Mouse (Mus musculus) forebrain, embryonic 12.5 days (tissue): ENCODE results near the gene Taar7f. TPM values are rescaled to one million over a fixed set of nuclear protein-coding genes. Genes with fewer than 3 reads are reported as not detected.
"Not testable (repeated sequence)": the region's sequence is repeated elsewhere in the genome, so short reads cannot be mapped to it uniquely, and the experiment has no call there.

Experiments
- ATAC-seq: fragments of 200-750 bp; cut with Nextera tagmentation; 2 replicates; pipeline ENCODE4 v1.8.0; 2017; ENCODE audit warnings: moderate TSS enrichment; ENCODE audit not compliant: low FRiP score
- H3K27ac ChIP-seq: fragments of 300-500 bp; sonication (generic); 2 replicates; pipeline ENCODE4 v1.5.1; 2016; ENCODE audit warnings: mild to moderate bottlenecking
- H3K27me3 ChIP-seq: fragments of 300-500 bp; sonication (generic); 2 replicates; pipeline ENCODE4 v1.6.1; 2016; ENCODE audit warnings: mild to moderate bottlenecking
- H3K36me3 ChIP-seq: fragments of 300-500 bp; sonication (generic); replicated peaks from 2 replicates; pipeline ENCODE4 v1.6.1; 2016; ENCODE audit warnings: mild to moderate bottlenecking
- H3K4me1 ChIP-seq: fragments of 300-500 bp; sonication (generic); 2 replicates; pipeline ENCODE4 v1.6.1; 2016
- H3K4me2 ChIP-seq: fragments of 300-500 bp; sonication (generic); 2 replicates; pipeline ENCODE4 v1.6.1; 2016; ENCODE audit warnings: mild to moderate bottlenecking, moderate library complexity
- H3K4me3 ChIP-seq: fragments of 300-500 bp; sonication (generic); replicated peaks from 2 replicates; pipeline ENCODE4 v1.5.1; 2016; ENCODE audit warnings: mild to moderate bottlenecking
- H3K9ac ChIP-seq: fragments of 300-500 bp; sonication (generic); 2 replicates; pipeline ENCODE4 v1.6.1; 2016; ENCODE audit warnings: mild to moderate bottlenecking
- H3K9me3 ChIP-seq: fragments of 300-500 bp; sonication (generic); 2 replicates; pipeline ENCODE4 v1.6.1; 2016
- WGBS: fragments of 180-500 bp; shearing (Covaris S2); methylation state at CpG from one replicate; pipeline ENCODE4 v1.1.7; 2016; 5-methylcytosine and 5-hydroxymethylcytosine counted together
- polyA plus RNA-seq: library from polyadenylated mRNA; unstranded; fragments of >200 nt; fragmentation: Nextera tagmentation; extraction: Ambion mirVana; gene quantifications from 2 replicates; pipeline ENCODE4 v1.2.1, GENCODE M21; 2016

The Taar7f gene
- polyA plus RNA-seq, 1 experiment from 2014 or later = not detected

GRCm38 (mm10) chr10:24080166-24080565, 30.9 kb downstream of the Taar7f start:
- Histone ChIP-seq H3K36me3 (no peaks in the 10 kb centered on the region), H3K27ac (no peak overlapping the region), H3K4me3 (no peak overlapping the region), H3K9me3 (no peaks in the 10 kb centered on the region), H3K9ac (no peak overlapping the region), H3K27me3 (no peaks in the 10 kb centered on the region), H3K4me2 (no peak overlapping the region), H3K4me1 (no peaks in the 10 kb centered on the region)
- no peak for ATAC-seq
- 49% methylated on average over 3 of the region's 3 CpGs for WGBS

GRCm38 (mm10) chr10:24085936-24086335, 36.6 kb downstream of the Taar7f start:
- no peak overlapping the region for H3K4me3 ChIP-seq
- H3K36me3 ChIP-seq = no peaks in the 10 kb centered on the region
- H3K4me1 ChIP-seq = no peaks in the 10 kb centered on the region
- 44% methylated on average over 5 of the region's 5 CpGs for WGBS
- H3K9me3 ChIP-seq = no peaks in the 10 kb centered on the region
- H3K27ac ChIP-seq = no peak overlapping the region
- H3K4me2 ChIP-seq = no peak overlapping the region
- no peak for ATAC-seq
- no peak overlapping the region for H3K9ac ChIP-seq
- no peaks in the 10 kb centered on the region for H3K27me3 ChIP-seq

- Histone ChIP-seq H3K27ac (no peak overlapping the region), H3K4me3 (no peak overlapping the region), H3K9ac (no peak overlapping the region), H3K27me3 (no peaks in the 10 kb centered on the region), H3K9me3 (no peaks in the 10 kb centered on the region), H3K36me3 (no peaks in the 10 kb centered on the region), H3K4me2 (no peak overlapping the region), H3K4me1 (no peaks in the 10 kb centered on the region)
- no peak for ATAC-seq
- 86% methylated on average over 5 of the region's 5 CpGs for WGBS
These were observed 37.2 kb downstream of the Taar7f start for GRCm38 (mm10) chr10:24086555-24086954.

GRCm38 (mm10) chr10:24087168-24087567, 37.9 kb downstream of the Taar7f start:
- Histone ChIP-seq H3K27ac (no peak overlapping the region), H3K9ac (no peak overlapping the region), H3K4me2 (no peak overlapping the region), H3K4me1 (no peaks in the 10 kb centered on the region), H3K4me3 (no peak overlapping the region), H3K36me3 (no peaks in the 10 kb centered on the region), H3K27me3 (no peaks in the 10 kb centered on the region), H3K9me3 (no peaks in the 10 kb centered on the region)
- 91% methylated on average over 2 of the region's 2 CpGs for WGBS
- ATAC-seq = no peak

GRCm38 (mm10) chr10:24092194-24092593, 42.9 kb downstream of the Taar7f start, which contains the start of gene Taar8b:
Gene Taar8b (minus strand): TSS chr10:24092294.
- no peaks in the 10 kb centered on the region for H3K27me3 ChIP-seq
- no peaks in the 10 kb centered on the region for H3K36me3 ChIP-seq
- H3K4me2 ChIP-seq = no peak within 1 kb of the TSS
- ATAC-seq = no peak
- H3K4me3 ChIP-seq = no peak within 1 kb of the TSS
- no peaks in the 10 kb centered on the region for H3K9me3 ChIP-seq
- no peak within 1 kb of the TSS for H3K27ac ChIP-seq
- 76% methylated on average over 2 of the region's 2 CpGs for WGBS
- no peaks in the 10 kb centered on the region for H3K4me1 ChIP-seq
- H3K9ac ChIP-seq = no peak within 1 kb of the TSS

- 73% methylated on average over 2 of the region's 2 CpGs for WGBS
- H3K27ac ChIP-seq, H3K4me3 ChIP-seq, H3K36me3 ChIP-seq, H3K27me3 ChIP-seq, H3K4me2 ChIP-seq, ATAC-seq, H3K4me1 ChIP-seq, H3K9ac ChIP-seq, H3K9me3 ChIP-seq: not testable (repeated sequence)
These were observed 47.7 kb downstream of the Taar7f start for GRCm38 (mm10) chr10:24097010-24097409.

Other genes starting within 250 kb of the Taar7f start
- gene Vnn3, start 198.0 kb upstream of the Taar7f start, polyA plus RNA-seq = not detected in 2 replicates
- gene Vnn1, start 154.8 kb upstream of the Taar7f start, polyA plus RNA-seq = 0.63 and 0.65 TPM in 2 replicates
- not detected in 2 replicates for gene Taar1, start 129.2 kb upstream of the Taar7f start, polyA plus RNA-seq
- gene Taar2, start 110.9 kb upstream of the Taar7f start, polyA plus RNA-seq = not detected in 2 replicates
- not detected in 2 replicates for gene Taar3, start 100.0 kb upstream of the Taar7f start, polyA plus RNA-seq
- not detected in 2 replicates for gene Taar4, start 89.0 kb upstream of the Taar7f start, polyA plus RNA-seq
- not detected in 2 replicates for gene Taar5, start 78.8 kb upstream of the Taar7f start, polyA plus RNA-seq
- gene Taar6, start 63.9 kb upstream of the Taar7f start, polyA plus RNA-seq = not detected in 2 replicates
- not detected in 2 replicates for gene Taar7a, start 56.0 kb upstream of the Taar7f start, polyA plus RNA-seq
- gene Taar7b, start 49.6 kb upstream of the Taar7f start, polyA plus RNA-seq = not detected in 2 replicates
- gene Taar7d, start 22.3 kb upstream of the Taar7f start, polyA plus RNA-seq = not detected in 2 replicates
- gene Taar7e, start 11.9 kb upstream of the Taar7f start, polyA plus RNA-seq = not detected in 2 replicates
- not detected in 2 replicates for gene Taar8a, start 27.0 kb downstream of the Taar7f start, polyA plus RNA-seq
- gene Taar8b, start 42.8 kb downstream of the Taar7f start, polyA plus RNA-seq = not detected in 2 replicates
- not detected in 2 replicates for gene Taar8c, start 52.4 kb downstream of the Taar7f start, polyA plus RNA-seq
- not detected in 2 replicates for gene Taar9, start 60.0 kb downstream of the Taar7f start, polyA plus RNA-seq
- gene Stx7, start 99.8 kb downstream of the Taar7f start, polyA plus RNA-seq = 115 and 121 TPM in 2 replicates
- gene Moxd1, start 174.0 kb downstream of the Taar7f start, polyA plus RNA-seq = 2.7 and 3.2 TPM in 2 replicates